Mouse (Mus musculus): Measurements from ENCODE around the gene Vrk3. TPM values are rescaled to one million over a fixed set of nuclear protein-coding genes. Genes with fewer than 3 reads are reported as not detected.
A peak's percentile ranks its signal among the peaks of the same experiment; 100 is the strongest.

Vrk3 gene
- polyA plus RNA-seq, 1 experiment: 46.4 TPM

DNA sequence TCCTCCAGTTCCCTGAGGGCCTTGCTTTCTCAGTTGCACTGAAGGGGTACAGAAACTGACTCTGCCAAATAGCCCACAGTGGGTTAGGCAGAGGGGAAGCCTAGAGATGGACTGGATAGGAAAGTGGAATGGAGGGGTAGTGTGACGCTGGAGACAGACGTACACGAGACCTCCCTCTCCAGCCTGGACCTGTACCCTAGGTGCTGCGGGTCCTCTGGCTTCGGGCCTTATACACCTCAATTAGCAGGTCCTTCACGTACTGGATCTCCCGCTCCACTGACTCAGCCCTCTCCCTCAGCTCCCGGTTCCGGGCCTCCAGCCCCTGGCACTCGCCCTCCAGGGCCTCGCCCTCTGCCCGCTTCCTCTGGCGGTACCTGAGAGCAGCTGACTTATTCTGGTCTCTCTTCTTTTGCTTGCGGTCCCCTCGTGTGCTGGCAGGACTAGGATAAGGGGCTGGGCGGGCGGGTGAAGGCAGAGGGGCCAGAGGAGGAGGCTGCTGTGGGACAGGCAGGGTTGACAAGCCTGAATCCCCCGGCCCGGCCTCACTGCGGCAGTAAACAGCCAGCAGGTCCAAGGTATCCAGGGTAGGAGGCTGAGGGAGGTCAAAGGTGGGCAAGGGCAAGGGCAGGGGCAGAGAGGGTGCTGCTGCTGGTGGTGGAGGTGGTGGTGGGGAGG, 64.6 kb downstream of the Vrk3 start:
- DNase-seq (ENCODE audit: low read depth in 1 of 2, low spot score in 2 of 2): no peak
- H3K4me3 ChIP-seq (ENCODE audit: extremely low read depth, insufficient read depth, insufficient read length): no peak overlapping the region
- TF ChIP-seq POLR2A (IDR thresholded peaks at IDR 0.05; ENCODE audit: low read depth, low read length) (no peak), CTCF (IDR thresholded peaks at IDR 0.05; ENCODE audit: extremely low read depth, insufficient read depth, insufficient read length, insufficient replicate concordance) (no peak)
- peaks cover 7% of the 10 kb centered on the region for H3K4me1 ChIP-seq (ENCODE audit: control insufficient read depth, insufficient read depth, insufficient read length)
- H3K27ac ChIP-seq (ENCODE audit: insufficient read depth, low read length): no peak overlapping the region
- H3K36me3 ChIP-seq (ENCODE audit: control insufficient read depth, insufficient read depth, low read length): no peaks in the 10 kb centered on the region
- 91% methylated on average over 20 of the region's 20 CpGs for WGBS
- no peaks in the 10 kb centered on the region for H3K27me3 ChIP-seq (ENCODE audit: control insufficient read depth, insufficient read depth, low read length)

- no peak for TF ChIP-seq POLR2A (IDR thresholded peaks at IDR 0.05; ENCODE audit: low read depth, low read length)
- TF ChIP-seq CTCF (IDR thresholded peaks at IDR 0.05; ENCODE audit: extremely low read depth, insufficient read depth, insufficient read length, insufficient replicate concordance): no peak
- 89% methylated on average over 3 of the region's 3 CpGs for WGBS
- H3K4me1 ChIP-seq (ENCODE audit: control insufficient read depth, insufficient read depth, insufficient read length): peaks cover 7% of the 10 kb centered on the region
- H3K27ac ChIP-seq (ENCODE audit: insufficient read depth, low read length): no peak overlapping the region
- no peaks in the 10 kb centered on the region for H3K27me3 ChIP-seq (ENCODE audit: control insufficient read depth, insufficient read depth, low read length)
- no peaks in the 10 kb centered on the region for H3K36me3 ChIP-seq (ENCODE audit: control insufficient read depth, insufficient read depth, low read length)
- no peak for DNase-seq (ENCODE audit: low read depth in 1 of 2, low spot score in 2 of 2)
- no peak overlapping the region for H3K4me3 ChIP-seq (ENCODE audit: extremely low read depth, insufficient read depth, insufficient read length)
These were observed 65.8 kb downstream of the Vrk3 start for GRCm38 (mm10) chr7:44813985-44814384.

GRCm38 (mm10) chr7:44814423-44814822, 66.2 kb downstream of the Vrk3 start:
- H3K27ac ChIP-seq (ENCODE audit: insufficient read depth, low read length): no peak overlapping the region
- DNase-seq (ENCODE audit: low read depth in 1 of 2, low spot score in 2 of 2): no peak
- H3K27me3 ChIP-seq (ENCODE audit: control insufficient read depth, insufficient read depth, low read length): no peaks in the 10 kb centered on the region
- 86% methylated on average over 4 of the region's 4 CpGs for WGBS
- no peak for TF ChIP-seq CTCF (IDR thresholded peaks at IDR 0.05; ENCODE audit: extremely low read depth, insufficient read depth, insufficient read length, insufficient replicate concordance)
- TF ChIP-seq POLR2A (IDR thresholded peaks at IDR 0.05; ENCODE audit: low read depth, low read length): no peak
- H3K4me1 ChIP-seq (ENCODE audit: control insufficient read depth, insufficient read depth, insufficient read length): peaks cover 7% of the 10 kb centered on the region
- H3K4me3 ChIP-seq (ENCODE audit: extremely low read depth, insufficient read depth, insufficient read length): no peak overlapping the region
- no peaks in the 10 kb centered on the region for H3K36me3 ChIP-seq (ENCODE audit: control insufficient read depth, insufficient read depth, low read length)

- Histone ChIP-seq H3K36me3 (ENCODE audit: control insufficient read depth, insufficient read depth, low read length) (no peaks in the 10 kb centered on the region), H3K4me3 (ENCODE audit: extremely low read depth, insufficient read depth, insufficient read length) (peak overlapping the region; percentile 93; the same call in 1 of the 2 replicates), H3K27me3 (ENCODE audit: control insufficient read depth, insufficient read depth, low read length) (no peaks in the 10 kb centered on the region), H3K4me1 (ENCODE audit: control insufficient read depth, insufficient read depth, insufficient read length) (peaks cover 7% of the 10 kb centered on the region), H3K27ac (ENCODE audit: insufficient read depth, low read length) (peak overlapping the region; percentile 60; the same call in 1 of the 2 replicates)
- TF ChIP-seq POLR2A (IDR thresholded peaks at IDR 0.05; ENCODE audit: low read depth, low read length) (no peak), CTCF (IDR thresholded peaks at IDR 0.05; ENCODE audit: extremely low read depth, insufficient read depth, insufficient read length, insufficient replicate concordance) (no peak)
- no peak for DNase-seq (ENCODE audit: low read depth in 1 of 2, low spot score in 2 of 2)
- 62% methylated on average over 14 of the region's 14 CpGs for WGBS
These were observed 66.8 kb downstream of the Vrk3 start for GRCm38 (mm10) chr7:44814952-44815553.

- WGBS: under 1% methylated on average over 59 of the region's 62 CpGs
- H3K27me3 ChIP-seq (ENCODE audit: control insufficient read depth, insufficient read depth, low read length): no peaks in the 10 kb centered on the region
- TF ChIP-seq POLR2A (IDR thresholded peaks at IDR 0.05; ENCODE audit: low read depth, low read length): peak; percentile 60
- TF ChIP-seq CTCF (IDR thresholded peaks at IDR 0.05; ENCODE audit: extremely low read depth, insufficient read depth, insufficient read length, insufficient replicate concordance): no peak
- H3K4me3 ChIP-seq (ENCODE audit: extremely low read depth, insufficient read depth, insufficient read length): peak within 1 kb of the TSS; percentile 93
- no peaks in the 10 kb centered on the region for H3K36me3 ChIP-seq (ENCODE audit: control insufficient read depth, insufficient read depth, low read length)
- peak within 1 kb of the TSS; percentile 92 for H3K27ac ChIP-seq (ENCODE audit: insufficient read depth, low read length)
- DNase-seq (ENCODE audit: low read depth in 1 of 2, low spot score in 2 of 2): peak; percentile 98 to 99
- H3K4me1 ChIP-seq (ENCODE audit: control insufficient read depth, insufficient read depth, insufficient read length): peaks cover 7% of the 10 kb centered on the region
These were observed 67.7 kb downstream of the Vrk3 start, which contains the start of the genes Nup62 and Il4i1 for GRCm38 (mm10) chr7:44815721-44816469. TSS of gene Nup62 (plus strand) at chr7:44816088. TSS of gene Il4i1 (plus strand) at chr7:44816387.

DNA sequence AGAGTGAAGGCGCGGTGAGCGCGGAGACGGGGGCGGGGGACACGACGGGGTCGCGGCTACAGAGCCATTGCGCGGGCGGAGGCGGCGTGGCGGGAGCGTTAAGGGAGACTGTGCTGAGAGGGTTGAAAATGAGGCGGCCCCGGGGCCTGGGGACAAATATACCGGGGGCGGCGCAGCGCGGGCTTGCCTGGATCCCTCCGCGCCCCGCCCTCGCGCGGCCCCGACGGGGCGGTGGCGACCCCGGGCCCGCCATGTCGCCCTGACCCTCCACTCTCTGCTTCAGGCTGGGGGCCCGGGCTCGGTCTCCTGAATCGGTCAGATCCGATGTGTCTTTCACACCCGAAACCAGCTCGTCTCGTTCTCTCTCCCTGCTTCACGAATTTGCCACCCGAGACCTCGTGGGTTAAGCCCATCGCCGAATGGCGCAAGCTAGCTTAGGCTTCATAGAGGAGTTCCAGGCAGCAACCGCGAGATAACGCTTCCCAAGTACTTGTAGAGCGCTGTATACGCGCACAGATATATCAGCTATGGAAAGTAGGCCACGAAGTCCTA, 68.3 kb downstream of the Vrk3 start, which contains the start of gene Atf5:
Atf5 (minus strand) TSS at position 189 of the 552 bp plus-strand sequence.
- DNase-seq (ENCODE audit: low read depth in 1 of 2, low spot score in 2 of 2): no peak
- Histone ChIP-seq H3K4me1 (ENCODE audit: control insufficient read depth, insufficient read depth, insufficient read length) (peaks cover 10% of the 10 kb centered on the region), H3K36me3 (ENCODE audit: control insufficient read depth, insufficient read depth, low read length) (no peaks in the 10 kb centered on the region), H3K4me3 (ENCODE audit: extremely low read depth, insufficient read depth, insufficient read length) (peak within 1 kb of the TSS; percentile 93), H3K27ac (ENCODE audit: insufficient read depth, low read length) (peak within 1 kb of the TSS; percentile 92), H3K27me3 (ENCODE audit: control insufficient read depth, insufficient read depth, low read length) (no peaks in the 10 kb centered on the region)
- under 1% methylated on average over 53 of the region's 57 CpGs for WGBS
- no peak for TF ChIP-seq POLR2A (IDR thresholded peaks at IDR 0.05; ENCODE audit: low read depth, low read length)
- no peak for TF ChIP-seq CTCF (IDR thresholded peaks at IDR 0.05; ENCODE audit: extremely low read depth, insufficient read depth, insufficient read length, insufficient replicate concordance)
